Mouse (Mus musculus) right cerebral cortex, adult 18-20 months (tissue): ENCODE data around the gene Atrnl1.
A peak's percentile ranks its signal among the peaks of the same experiment; 100 is the strongest.

Experiments
- DNase-seq: peaks from one replicate; pipeline ENCODE4 v3.0.0; 2022; ENCODE audit warnings: mixed read lengths

Gene Atrnl1

GRCm38 (mm10) chr19:57931626-57932025, 320.8 kb downstream of the Atrnl1 start:
- no peak for DNase-seq

- DNase-seq, result no peak
Measured at GRCm38 (mm10) chr19:57936865-57937264, 326.0 kb downstream of the Atrnl1 start.

DNA sequence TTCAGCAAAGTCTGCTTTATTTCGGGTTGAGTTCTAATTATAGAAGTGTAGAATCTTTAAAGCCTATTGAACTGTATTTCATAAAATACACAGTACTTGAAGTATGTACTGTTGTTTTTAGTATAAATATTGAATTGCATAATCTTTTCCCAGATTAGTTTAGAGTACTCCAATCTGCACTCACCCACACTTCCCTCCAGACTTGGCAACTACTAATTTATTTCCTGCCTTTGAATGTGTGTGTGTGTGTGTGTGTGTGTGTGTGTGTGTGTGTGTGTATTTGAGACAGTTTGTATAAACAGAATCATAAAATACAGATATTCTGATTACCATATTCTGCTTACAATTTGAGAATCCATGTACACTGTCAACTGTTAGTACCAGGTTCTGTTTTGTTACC, 328.3 kb downstream of the Atrnl1 start:
- DNase-seq, result no peak

- peak; percentile 71 for DNase-seq
Measured at GRCm38 (mm10) chr19:57941529-57941928, 330.7 kb downstream of the Atrnl1 start.

DNA sequence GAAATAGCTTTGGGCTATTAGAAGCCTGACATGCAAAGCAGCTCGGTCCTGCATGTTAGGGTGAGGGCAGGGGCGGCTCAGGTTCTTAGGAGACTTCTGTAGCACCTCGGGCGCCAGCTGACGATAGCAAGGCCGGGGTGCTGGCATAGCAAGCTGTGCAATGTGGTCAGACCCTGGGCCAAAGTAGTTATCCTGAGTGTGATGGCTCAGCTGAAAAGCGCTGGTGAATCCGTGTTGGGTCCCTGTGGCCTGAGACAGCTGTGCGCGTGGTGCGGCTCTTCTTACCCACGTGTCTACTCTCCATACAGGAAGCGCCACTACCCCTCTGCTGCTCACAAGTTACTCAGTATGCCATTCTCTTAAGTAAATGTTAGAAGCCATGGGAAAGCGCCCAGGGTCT, 331.4 kb downstream of the Atrnl1 start:
- DNase-seq, result no peak

- no peak for DNase-seq
Measured at GRCm38 (mm10) chr19:57943308-57943707, 332.5 kb downstream of the Atrnl1 start.

GRCm38 (mm10) chr19:57944680-57945079, 333.8 kb downstream of the Atrnl1 start:
- no peak for DNase-seq

GRCm38 (mm10) chr19:57945626-57946250, 334.9 kb downstream of the Atrnl1 start:
- no peak for DNase-seq

- DNase-seq, result no peak
Measured at GRCm38 (mm10) chr19:57948489-57948888, 337.7 kb downstream of the Atrnl1 start.

GRCm38 (mm10) chr19:57949260-57949917, 338.6 kb downstream of the Atrnl1 start:
- no peak for DNase-seq

DNA sequence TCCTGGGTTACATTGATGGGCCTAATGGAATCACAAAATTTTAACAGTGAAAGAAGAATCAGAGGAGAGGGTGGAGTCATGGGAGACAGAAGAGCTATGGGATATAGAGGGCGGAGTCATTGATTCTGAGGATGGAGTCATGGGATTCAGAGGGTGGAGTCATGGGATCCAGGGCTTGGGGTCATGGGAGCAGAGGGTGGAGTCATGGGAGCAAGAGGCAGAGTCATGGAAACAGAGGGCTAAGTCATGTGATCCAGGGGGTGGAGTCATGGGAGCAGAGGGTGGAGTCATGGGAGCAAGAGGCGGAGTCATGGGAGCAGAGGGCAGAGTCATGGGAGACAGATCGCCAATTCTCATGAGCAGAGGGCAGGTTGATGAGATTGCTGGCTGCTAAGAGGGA, 343.3 kb downstream of the Atrnl1 start:
- no peak for DNase-seq

DNA sequence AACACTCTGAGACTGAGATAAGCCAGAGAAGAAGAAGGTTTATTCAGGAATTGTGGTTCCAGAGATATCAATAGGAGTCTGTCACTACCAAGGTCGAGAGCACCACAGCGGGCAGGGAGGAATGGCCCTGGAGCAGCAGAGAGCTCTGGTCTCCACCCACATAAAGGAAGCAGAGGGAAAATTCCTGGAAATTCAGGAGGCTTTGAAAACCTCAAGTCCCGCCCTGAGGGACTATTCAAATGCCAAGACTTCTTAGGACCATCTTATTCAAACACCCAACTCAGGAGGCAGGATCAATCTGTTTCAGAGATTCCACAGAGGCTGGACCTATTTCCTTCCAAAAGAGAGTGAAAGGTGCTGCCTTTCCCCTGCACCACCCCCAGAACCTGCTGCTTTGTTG, 345.6 kb downstream of the Atrnl1 start:
- DNase-seq, result no peak

GRCm38 (mm10) chr19:57957363-57957762, 346.5 kb downstream of the Atrnl1 start:
- DNase-seq, result no peak

- DNase-seq, result no peak
Measured at GRCm38 (mm10) chr19:57958154-57958553, 347.3 kb downstream of the Atrnl1 start.

- no peak for DNase-seq
Measured at GRCm38 (mm10) chr19:57958726-57959125, 347.9 kb downstream of the Atrnl1 start.

- no peak for DNase-seq
Measured at GRCm38 (mm10) chr19:57961321-57961720, 350.5 kb downstream of the Atrnl1 start.

DNA sequence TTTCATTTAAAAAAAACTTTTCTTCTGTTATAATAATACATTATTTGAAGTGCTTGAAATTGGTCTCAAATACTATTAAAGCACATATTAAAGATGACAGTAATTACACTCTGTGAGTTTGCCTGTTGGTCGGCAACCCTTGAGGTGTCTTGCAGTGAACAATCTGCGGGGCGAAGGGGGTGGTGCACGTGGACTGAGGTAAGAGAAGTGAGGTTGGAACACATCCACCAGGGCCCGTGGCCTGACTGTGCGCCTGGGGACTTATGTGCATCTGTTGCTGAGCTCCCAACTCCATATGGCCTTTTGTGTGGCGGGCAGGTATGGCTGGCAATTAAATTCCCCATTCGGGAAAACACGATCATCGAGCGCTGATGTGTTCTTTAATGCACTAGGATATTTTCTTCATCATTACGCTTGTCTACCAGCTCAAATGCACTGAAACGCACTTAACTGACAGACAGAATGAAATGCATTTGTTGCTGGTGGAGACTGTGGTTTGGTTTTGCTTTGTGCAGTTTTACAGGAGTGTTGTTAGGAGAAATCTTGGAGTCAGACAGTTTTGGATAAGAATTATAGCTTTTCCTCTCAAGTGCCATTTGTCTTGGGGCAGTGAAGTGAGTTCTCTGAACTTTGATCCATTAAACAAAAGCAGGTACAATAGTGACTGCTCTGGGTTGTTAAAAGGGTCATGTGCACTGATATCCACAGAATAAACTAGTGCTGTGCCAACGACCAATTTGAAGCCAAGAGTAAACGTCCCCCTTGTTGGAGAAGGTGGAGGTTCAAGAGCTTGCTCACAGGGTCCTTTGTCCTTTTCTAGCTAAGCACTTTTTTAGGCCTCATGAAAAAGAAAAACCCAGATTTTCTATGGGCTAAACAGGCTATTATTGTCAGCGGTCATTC, 351.2 kb downstream of the Atrnl1 start:
- DNase-seq, result no peak

DNA sequence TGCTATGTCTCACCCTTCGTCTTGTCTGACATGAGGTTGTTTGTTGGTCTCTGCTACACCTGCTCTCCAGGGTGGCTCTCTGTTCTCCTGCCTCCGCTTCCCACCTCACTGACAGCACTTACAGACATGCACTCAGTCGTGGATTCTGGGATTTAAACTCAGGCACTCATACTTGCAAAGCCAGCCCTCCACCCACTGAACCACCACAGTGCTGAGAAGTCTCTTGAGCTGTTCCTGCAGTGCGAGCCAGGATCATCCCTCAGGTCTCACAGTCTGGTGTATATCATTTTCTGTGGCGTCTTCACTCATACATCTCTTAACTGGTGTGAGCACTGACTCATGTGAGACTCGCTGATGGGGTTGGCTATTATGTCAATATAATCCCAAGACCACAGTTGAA, 353.0 kb downstream of the Atrnl1 start:
- no peak for DNase-seq

- DNase-seq, result peak; percentile 86
Measured at GRCm38 (mm10) chr19:57969766-57970165, 358.9 kb downstream of the Atrnl1 start.

- peak; percentile 42 for DNase-seq
Measured at GRCm38 (mm10) chr19:57970342-57970895, 359.6 kb downstream of the Atrnl1 start.

GRCm38 (mm10) chr19:57975201-57975600, 364.4 kb downstream of the Atrnl1 start:
- no peak for DNase-seq

DNA sequence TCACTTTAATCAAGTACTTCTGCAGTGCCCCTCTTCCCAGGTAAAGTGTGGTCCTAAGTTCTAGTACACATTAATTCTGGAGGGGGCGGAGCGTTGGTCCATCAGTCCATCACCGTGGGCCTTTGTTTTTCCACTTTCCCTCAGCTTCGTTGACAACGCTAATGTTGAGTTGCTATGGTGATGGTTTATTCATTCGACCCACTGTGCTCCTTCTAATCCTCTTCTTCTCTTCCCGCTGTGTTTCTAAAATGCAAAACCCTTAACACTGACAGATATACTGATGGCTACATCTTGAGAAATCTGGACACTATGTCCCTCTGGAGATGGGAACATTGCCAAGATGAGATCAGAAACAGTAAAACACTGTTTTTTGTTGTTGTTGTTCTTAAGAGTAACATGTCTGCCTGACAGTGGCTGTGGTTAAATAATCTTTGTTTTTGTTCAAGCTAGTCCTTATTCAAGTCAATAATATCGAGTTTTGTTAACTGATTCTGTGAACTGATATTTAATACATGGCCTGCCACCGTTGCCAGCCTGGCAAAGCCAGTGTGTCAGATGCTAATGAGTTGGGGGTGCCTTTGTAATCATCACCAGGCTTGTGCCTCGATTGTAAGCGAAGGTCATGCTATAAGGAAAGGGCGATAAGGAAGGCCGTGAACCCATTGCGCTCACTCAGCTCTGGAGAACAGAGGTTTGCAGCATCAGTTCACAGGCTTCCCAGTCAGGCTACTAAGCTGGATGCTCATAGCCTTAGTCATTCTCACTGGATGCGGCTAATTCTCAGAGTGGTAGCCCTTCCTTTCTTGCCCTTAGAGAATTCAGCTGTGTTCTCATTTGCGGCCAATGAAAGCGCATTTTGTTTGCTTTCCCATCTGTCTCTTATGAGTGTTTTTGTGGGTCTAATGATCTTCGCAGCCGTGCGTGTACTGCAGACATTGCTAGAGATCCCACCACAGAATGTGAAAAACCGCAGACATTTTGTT, 375.4 kb downstream of the Atrnl1 start:
- DNase-seq, result no peak
